Mouse (Mus musculus) forebrain, embryonic 16.5 days (tissue): ENCODE results near the gene Nuak1. TPM values are rescaled to one million over a fixed set of nuclear protein-coding genes. Genes with fewer than 3 reads are reported as not detected.
"Not testable (repeated sequence)": the region's sequence is repeated elsewhere in the genome, so short reads cannot be mapped to it uniquely, and the experiment has no call there.

Experiments used
- ATAC-seq: fragments of 200-750 bp; cut with Nextera tagmentation; 2 replicates; pipeline ENCODE4 v1.8.0; 2017; ENCODE audit warnings: mild to moderate bottlenecking, moderate library complexity
- H3K27ac ChIP-seq: fragments of 300-500 bp; sonication (generic); 2 replicates; pipeline ENCODE4 v1.5.1; 2014; ENCODE audit warnings: low read length, control low read depth
- H3K27me3 ChIP-seq: fragments of 300-500 bp; sonication (generic); replicated peaks from 2 replicates; pipeline ENCODE4 v1.6.1; 2014; ENCODE audit warnings: low read length; ENCODE audit not compliant: control insufficient read depth, insufficient read depth
- H3K36me3 ChIP-seq: fragments of 300-500 bp; sonication (generic); 2 replicates; pipeline ENCODE4 v1.6.1; 2014; ENCODE audit not compliant: control insufficient read depth, insufficient read depth
- H3K4me1 ChIP-seq: fragments of 300-500 bp; sonication (generic); replicated peaks from 2 replicates; pipeline ENCODE4 v1.6.1; 2014; ENCODE audit warnings: low read length; ENCODE audit not compliant: control insufficient read depth, insufficient read depth
- H3K4me2 ChIP-seq: fragments of 300-500 bp; sonication (generic); 2 replicates; pipeline ENCODE4 v1.6.1; 2014; ENCODE audit warnings: mild to moderate bottlenecking, low read length, control low read depth
- H3K4me3 ChIP-seq: fragments of 300-500 bp; sonication (generic); replicated peaks from 2 replicates; pipeline ENCODE4 v1.5.1; 2014; ENCODE audit warnings: mild to moderate bottlenecking, low read length, control low read depth
- H3K9ac ChIP-seq: fragments of 300-500 bp; sonication (generic); replicated peaks from 2 replicates; pipeline ENCODE4 v1.6.1; 2014; ENCODE audit warnings: low read depth, low read length, control low read depth
- H3K9me3 ChIP-seq: fragments of 300-500 bp; sonication (generic); 2 replicates; pipeline ENCODE4 v1.6.1; 2016; ENCODE audit warnings: low read length; ENCODE audit not compliant: control insufficient read depth
- WGBS: fragments of 180-500 bp; shearing (Covaris S2); extraction: QIAGEN DNeasy Blood & Tissue Kit; methylation state at CpG from one replicate; pipeline ENCODE4 v1.1.7; 2014; 5-methylcytosine and 5-hydroxymethylcytosine counted together
- polyA plus RNA-seq: library from polyadenylated mRNA; unstranded; fragments of >200 nt; fragmentation: Nextera tagmentation; extraction: Ambion mirVana; gene quantifications from 2 replicates; pipeline ENCODE4 v1.2.1, GENCODE M21; 2015

Gene Nuak1
- 12.5 and 15.7 TPM in 2 replicates for polyA plus RNA-seq

- Histone ChIP-seq H3K36me3 (no peaks in the 10 kb centered on the region), H3K9me3 (no peaks in the 10 kb centered on the region), H3K4me3 (peak within 1 kb of the TSS; percentile 77), H3K27ac (peak within 1 kb of the TSS; percentile 93), H3K4me2 (peak within 1 kb of the TSS; percentile 91), H3K27me3 (no peaks in the 10 kb centered on the region), H3K4me1 (peaks cover 42% of the 10 kb centered on the region), H3K9ac (peak within 1 kb of the TSS; percentile 98)
- peak; percentile 80 for ATAC-seq
- under 1% methylated on average over 77 of the region's 94 CpGs for WGBS
Measured at GRCm38 (mm10) chr10:84440541-84441433, at the start of gene Nuak1. Gene Nuak1 (minus strand): TSS chr10:84440597.

- H3K27ac ChIP-seq: no peak overlapping the region
- no peaks in the 10 kb centered on the region for H3K36me3 ChIP-seq
- no peak for ATAC-seq
- H3K4me3 ChIP-seq: no peak overlapping the region
- no peaks in the 10 kb centered on the region for H3K9me3 ChIP-seq
- no peak overlapping the region for H3K9ac ChIP-seq
- H3K27me3 ChIP-seq: no peaks in the 10 kb centered on the region
- 93% methylated on average over 5 of the region's 5 CpGs for WGBS
- no peak overlapping the region for H3K4me2 ChIP-seq
- no peaks in the 10 kb centered on the region for H3K4me1 ChIP-seq
Measured at GRCm38 (mm10) chr10:84490115-84490514, 49.7 kb upstream of the Nuak1 start.

DNA sequence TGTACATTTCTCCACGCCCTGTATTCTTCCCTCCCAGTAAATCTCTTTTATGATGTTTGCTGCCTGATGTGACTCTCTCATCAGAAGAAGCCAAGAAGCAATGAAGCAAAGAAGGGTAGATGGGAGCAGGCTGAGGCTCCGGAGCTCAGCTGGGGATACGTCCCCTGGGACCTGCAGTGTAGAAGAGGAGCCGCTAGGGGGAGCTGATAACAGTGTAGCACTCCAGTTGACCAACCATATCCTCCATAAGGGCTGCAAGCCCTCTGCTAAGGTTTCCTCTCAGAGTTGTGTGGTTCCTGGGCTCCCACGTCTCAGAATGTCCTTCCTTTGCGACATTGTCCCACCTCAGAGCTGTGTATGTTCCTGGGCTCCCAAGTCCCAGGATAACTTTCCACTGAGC, 47.9 kb upstream of the Nuak1 start:
- no peaks in the 10 kb centered on the region for H3K4me1 ChIP-seq
- WGBS: 34% methylated on average over 6 of the region's 6 CpGs

GRCm38 (mm10) chr10:84484661-84485060, 44.3 kb upstream of the Nuak1 start:
- Histone ChIP-seq H3K27ac (no peak overlapping the region), H3K9me3 (no peaks in the 10 kb centered on the region), H3K4me3 (no peak overlapping the region), H3K4me2 (no peak overlapping the region), H3K9ac (no peak overlapping the region), H3K36me3 (no peaks in the 10 kb centered on the region), H3K27me3 (no peaks in the 10 kb centered on the region), H3K4me1 (no peaks in the 10 kb centered on the region)
- 42% methylated on average over 1 of the region's 1 CpGs for WGBS
- ATAC-seq: no peak

More for the DNA sequence above, 47.9 kb upstream of the Nuak1 start:
- Histone ChIP-seq H3K36me3 (no peaks in the 10 kb centered on the region), H3K4me3 (no peak overlapping the region), H3K9me3 (no peaks in the 10 kb centered on the region), H3K27me3 (no peaks in the 10 kb centered on the region), H3K9ac (no peak overlapping the region), H3K27ac (no peak overlapping the region), H3K4me2 (no peak overlapping the region)
- no peak for ATAC-seq

DNA sequence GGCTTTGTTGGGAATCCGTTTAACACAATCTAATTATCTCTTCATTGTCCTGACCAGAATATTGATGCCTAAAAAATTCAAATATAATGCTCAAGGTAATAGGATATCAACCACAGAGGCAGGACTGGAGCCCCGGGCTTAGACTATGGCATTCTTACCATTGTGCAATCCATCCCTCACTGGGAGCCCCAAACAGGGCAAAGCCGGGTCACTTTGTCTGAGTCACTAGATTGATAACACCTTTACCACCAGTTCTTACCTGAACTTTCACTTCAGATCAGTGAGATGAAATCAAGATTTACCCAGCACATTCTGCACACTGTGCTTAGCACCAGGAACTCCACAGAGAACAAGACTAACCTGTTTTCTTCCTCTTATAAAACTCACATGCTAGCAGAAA, 43.2 kb upstream of the Nuak1 start:
- Histone ChIP-seq H3K4me3 (no peak overlapping the region), H3K9ac (no peak overlapping the region), H3K9me3 (no peaks in the 10 kb centered on the region; the same call in 1 of the 2 replicates), H3K4me1 (no peaks in the 10 kb centered on the region), H3K27ac (no peak overlapping the region), H3K27me3 (no peaks in the 10 kb centered on the region), H3K4me2 (no peak overlapping the region), H3K36me3 (no peaks in the 10 kb centered on the region)
- WGBS: 89% methylated on average over 3 of the region's 3 CpGs
- ATAC-seq: no peak

DNA sequence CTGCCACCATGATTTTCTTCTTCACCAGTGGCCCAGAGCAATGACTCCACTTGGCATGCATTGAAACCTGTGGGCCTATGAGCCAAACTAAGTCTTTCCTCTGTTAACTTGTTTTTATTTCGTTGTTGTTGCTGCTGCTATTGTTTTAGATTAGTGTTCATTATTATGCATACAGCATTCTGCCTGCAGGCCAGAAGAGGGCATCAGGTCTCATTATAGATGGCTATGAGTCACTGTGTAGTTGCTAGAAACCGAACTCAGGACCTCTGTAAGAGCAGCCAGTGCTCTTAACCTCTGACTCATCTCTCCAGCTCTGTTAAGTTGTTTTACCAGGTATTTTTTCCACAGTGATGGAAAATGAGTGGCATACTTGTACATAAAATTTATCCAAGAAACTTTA, 42.7 kb upstream of the Nuak1 start:
- Histone ChIP-seq H3K27ac (no peak overlapping the region), H3K36me3 (no peaks in the 10 kb centered on the region), H3K27me3 (no peaks in the 10 kb centered on the region), H3K4me3 (no peak overlapping the region), H3K4me2 (no peak overlapping the region), H3K9ac (no peak overlapping the region), H3K4me1 (no peaks in the 10 kb centered on the region), H3K9me3 (no peaks in the 10 kb centered on the region; the same call in 1 of the 2 replicates)
- 81% methylated on average over 2 of the region's 2 CpGs for WGBS
- no peak for ATAC-seq

DNA sequence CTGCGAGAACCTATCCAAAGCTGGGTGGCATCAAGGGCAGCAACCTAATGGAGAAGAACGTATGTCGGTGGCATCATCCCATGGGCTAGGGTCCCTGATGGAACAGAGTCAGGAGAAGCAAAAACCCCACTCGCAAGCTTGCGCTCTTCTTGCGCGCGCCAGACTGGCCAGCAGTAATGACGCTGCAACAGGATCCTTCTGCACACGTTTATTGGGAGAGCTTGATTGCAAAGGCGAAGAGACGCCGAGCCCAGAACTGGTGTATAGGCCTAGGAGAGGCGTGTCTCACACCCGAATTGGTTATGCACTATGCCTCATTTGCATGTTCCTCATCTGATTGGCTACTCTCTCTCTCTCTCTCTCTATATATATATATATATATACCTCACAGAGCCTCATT, 42.0 kb upstream of the Nuak1 start:
- ATAC-seq, H3K4me2 ChIP-seq, H3K4me3 ChIP-seq, H3K27me3 ChIP-seq, H3K9me3 ChIP-seq, H3K4me1 ChIP-seq, H3K36me3 ChIP-seq, H3K9ac ChIP-seq, H3K27ac ChIP-seq: not testable (repeated sequence)
- 92% methylated on average over 15 of the region's 15 CpGs for WGBS

- no peaks in the 10 kb centered on the region; the same call in 1 of the 2 replicates for H3K9me3 ChIP-seq
- no peak overlapping the region for H3K9ac ChIP-seq
- no peaks in the 10 kb centered on the region for H3K4me1 ChIP-seq
- H3K27me3 ChIP-seq: no peaks in the 10 kb centered on the region
- no peak for ATAC-seq
- H3K36me3 ChIP-seq: no peaks in the 10 kb centered on the region
- H3K4me3 ChIP-seq: no peak overlapping the region
- no peak overlapping the region for H3K27ac ChIP-seq
- no peak overlapping the region for H3K4me2 ChIP-seq
- WGBS: 75% methylated on average over 5 of the region's 5 CpGs
Measured at GRCm38 (mm10) chr10:84481327-84481671, 40.9 kb upstream of the Nuak1 start.

GRCm38 (mm10) chr10:84480667-84481326, 40.4 kb upstream of the Nuak1 start:
- Histone ChIP-seq H3K27ac (no peak overlapping the region), H3K27me3 (no peaks in the 10 kb centered on the region), H3K4me2 (no peak overlapping the region), H3K9me3 (no peaks in the 10 kb centered on the region; the same call in 1 of the 2 replicates), H3K36me3 (no peaks in the 10 kb centered on the region), H3K4me1 (no peaks in the 10 kb centered on the region), H3K9ac (no peak overlapping the region), H3K4me3 (no peak overlapping the region)
- WGBS: 80% methylated on average over 8 of the region's 8 CpGs
- no peak for ATAC-seq
